Mouse (Mus musculus): ENCODE measurements around the gene Rhcg.

Gene Rhcg

GRCm38 (mm10) chr7:79617418-79617817, at the start of gene Rhcg:
Gene Rhcg (minus strand): TSS chr7:79617657.
- DNase-seq (ENCODE audit: low read depth) = no peak

GRCm38 (mm10) chr7:79666690-79667089, 49.2 kb upstream of the Rhcg start:
- no peak for DNase-seq (ENCODE audit: low read depth)

GRCm38 (mm10) chr7:79661253-79661890, 43.9 kb upstream of the Rhcg start:
- DNase-seq (ENCODE audit: low read depth) = peak; percentile 22

GRCm38 (mm10) chr7:79660291-79661150, 43.1 kb upstream of the Rhcg start:
- DNase-seq (ENCODE audit: low read depth) = peak; percentile 23

GRCm38 (mm10) chr7:79659578-79660290, 42.3 kb upstream of the Rhcg start, which contains the start of gene Ticrr:
Gene Ticrr (plus strand): TSS chr7:79660196.
- peak; percentile 98 for DNase-seq (ENCODE audit: low read depth)

GRCm38 (mm10) chr7:79654586-79654985, 37.1 kb upstream of the Rhcg start:
- DNase-seq (ENCODE audit: low read depth) = no peak

- DNase-seq (ENCODE audit: low read depth) = no peak
These were observed 36.7 kb upstream of the Rhcg start for GRCm38 (mm10) chr7:79654185-79654584.

GRCm38 (mm10) chr7:79649005-79649404, 31.5 kb upstream of the Rhcg start:
- DNase-seq (ENCODE audit: low read depth) = peak; percentile 60

GRCm38 (mm10) chr7:79647233-79647632, 29.8 kb upstream of the Rhcg start:
- no peak for DNase-seq (ENCODE audit: low read depth)

- no peak for DNase-seq (ENCODE audit: low read depth)
These were observed 14.4 kb upstream of the Rhcg start for GRCm38 (mm10) chr7:79631773-79632348.

- no peak for DNase-seq (ENCODE audit: low read depth)
These were observed 10.9 kb upstream of the Rhcg start for GRCm38 (mm10) chr7:79628271-79628913.

- no peak for DNase-seq (ENCODE audit: low read depth)
These were observed 8.7 kb upstream of the Rhcg start for GRCm38 (mm10) chr7:79626170-79626569.

- DNase-seq (ENCODE audit: low read depth) = no peak
These were observed 5.6 kb upstream of the Rhcg start for GRCm38 (mm10) chr7:79623086-79623485.

GRCm38 (mm10) chr7:79619493-79619892, 2.0 kb upstream of the Rhcg start:
- DNase-seq (ENCODE audit: low read depth) = no peak

- no peak for DNase-seq (ENCODE audit: low read depth)
These were observed 1.5 kb downstream of the Rhcg start for GRCm38 (mm10) chr7:79615941-79616340.

GRCm38 (mm10) chr7:79615008-79615407, 2.4 kb downstream of the Rhcg start:
- no peak for DNase-seq (ENCODE audit: low read depth)

GRCm38 (mm10) chr7:79613314-79613713, 4.1 kb downstream of the Rhcg start:
- DNase-seq (ENCODE audit: low read depth) = no peak

GRCm38 (mm10) chr7:79612783-79613182, 4.7 kb downstream of the Rhcg start:
- peak; percentile 58 for DNase-seq (ENCODE audit: low read depth)

- DNase-seq (ENCODE audit: low read depth) = no peak
These were observed 5.6 kb downstream of the Rhcg start for GRCm38 (mm10) chr7:79611901-79612300.

GRCm38 (mm10) chr7:79607263-79607921, 10.1 kb downstream of the Rhcg start:
- DNase-seq (ENCODE audit: low read depth) = peak; percentile 5

- DNase-seq (ENCODE audit: low read depth) = no peak
These were observed 10.7 kb downstream of the Rhcg start for GRCm38 (mm10) chr7:79606766-79607165.

Data from naive thymus-derived CD4-positive, alpha-beta T cell, adult 2 months (primary cell).